ENCODE assay signal across 22 mouse cellular contexts in the genomic region with DNA sequence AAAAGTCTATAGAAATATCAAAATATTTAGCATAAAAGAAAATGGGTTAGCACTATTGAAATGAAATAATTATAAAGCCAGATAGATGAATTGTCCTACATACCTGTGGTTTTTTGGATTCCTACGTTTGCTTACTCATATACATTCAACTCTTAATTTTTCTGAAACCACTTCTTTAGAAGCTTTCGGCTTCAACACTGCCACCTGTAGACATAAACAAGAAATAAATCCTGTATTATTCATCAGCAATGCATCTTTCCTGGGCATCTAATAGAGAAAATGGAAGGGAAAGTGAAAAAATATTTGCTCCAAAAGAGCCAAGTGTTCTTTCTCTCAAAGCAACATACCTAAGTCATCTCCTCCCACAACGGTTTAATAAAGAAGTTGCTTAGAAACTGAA.
DNase-seq lines count a peak whose midpoint lies in the region; ATAC-seq and TF ChIP-seq lines count a peak whose summit lies in the region.
"Had no signal": no experiment of that assay in that cellular context is flagged by ENCODE, and none has a peak within 500 bp of the region (broad histone marks: within the 10 kb centered on the region; RNA-seq: fewer than 3 reads in every experiment).

No protein-coding gene starts in this region.

- no peak for TF ChIP-seq CTCF in forebrain, postnatal 0 days (IDR thresholded peaks at IDR 0.05; ENCODE audit: low read depth)

- DNase-seq in forebrain, postnatal 0 days = peak; percentile 1
- DNase-seq in forebrain, embryonic 14.5 days (ENCODE audit: low spot score) = no peak
- no peak for DNase-seq in liver, embryonic 13.5 days
- DNase-seq in liver = no peak
- DNase-seq in neural tube, embryonic 10.5 days (ENCODE audit: extremely low spot score, low spot score) = no peak
- no peak for DNase-seq in urinary bladder, postnatal 10 days (ENCODE audit: low spot score)
- DNase-seq: adrenal gland, adult 8-10 months; B cell, adult 2 months; cerebellum, postnatal 14 days; gastrocnemius, postnatal 10 days; heart, adult 18-20 months; heart, postnatal 36 days; lung, postnatal 4 days; thymus, adult 2 months had no signal

- ATAC-seq in forebrain, postnatal 0 days = no peak
- ATAC-seq in forebrain, embryonic 14.5 days = no peak
- ATAC-seq in liver, embryonic 13.5 days (ENCODE audit: low read depth) = no peak
- ATAC-seq in neural tube, embryonic 15.5 days (ENCODE audit: low FRiP score) = no peak
- ATAC-seq: intestine, embryonic 16.5 days; midbrain, embryonic 13.5 days had no signal

- no peaks in the 10 kb centered on the region for H3K79me2 ChIP-seq in myocyte (ENCODE audit: control insufficient read depth, insufficient read depth)

- 60% methylated on average over 3 of the region's 3 CpGs for WGBS in forebrain, postnatal 0 days
- 71% methylated on average over 3 of the region's 3 CpGs for WGBS in forebrain, embryonic 14.5 days
- 59% methylated on average over 3 of the region's 3 CpGs for WGBS in liver, embryonic 13.5 days (ENCODE audit: insufficient replicate concordance)
- WGBS in neural tube, embryonic 15.5 days = 72% methylated on average over 3 of the region's 3 CpGs

- no peak overlapping the region for H3K4me3 ChIP-seq in forebrain, postnatal 0 days (ENCODE audit: low read depth, low read length)
- no peak overlapping the region for H3K4me3 ChIP-seq in forebrain, embryonic 14.5 days (ENCODE audit: low read depth, low read length)
- no peak overlapping the region for H3K4me3 ChIP-seq in liver, embryonic 13.5 days (replicated peaks)
- H3K4me3 ChIP-seq in neural tube, embryonic 15.5 days (replicated peaks) = no peak overlapping the region
- H3K4me3 ChIP-seq in myocyte = no peak overlapping the region
- H3K4me3 ChIP-seq: embryonic facial prominence, embryonic 10.5 days; forebrain, embryonic 12.5 days; hindbrain, embryonic 15.5 days; midbrain, embryonic 13.5 days; stomach, embryonic 15.5 days had no signal

- H3K36me3 ChIP-seq in forebrain, postnatal 0 days (ENCODE audit: insufficient read depth) = no peaks in the 10 kb centered on the region
- no peaks in the 10 kb centered on the region for H3K36me3 ChIP-seq in forebrain, embryonic 14.5 days (ENCODE audit: control insufficient read depth, insufficient read depth, low read length)
- no peaks in the 10 kb centered on the region for H3K36me3 ChIP-seq in liver, embryonic 13.5 days
- H3K36me3 ChIP-seq in neural tube, embryonic 15.5 days = no peaks in the 10 kb centered on the region
- no peaks in the 10 kb centered on the region for H3K36me3 ChIP-seq in myocyte (ENCODE audit: control insufficient read depth, insufficient read depth)
- H3K36me3 ChIP-seq: embryonic facial prominence, embryonic 10.5 days; forebrain, embryonic 12.5 days; hindbrain, embryonic 15.5 days; midbrain, embryonic 13.5 days; stomach, embryonic 15.5 days had no signal

- no peak for TF ChIP-seq POLR2A in myocyte (IDR thresholded peaks at IDR 0.05; ENCODE audit: insufficient read length, low read depth)

- no peak overlapping the region for H3ac ChIP-seq in myocyte (ENCODE audit: control insufficient read depth, insufficient read length)

- no peak overlapping the region for H3K9ac ChIP-seq in forebrain, postnatal 0 days
- no peak overlapping the region for H3K9ac ChIP-seq in forebrain, embryonic 14.5 days (ENCODE audit: low read length)
- no peak overlapping the region for H3K9ac ChIP-seq in liver, embryonic 13.5 days
- no peak overlapping the region for H3K9ac ChIP-seq in neural tube, embryonic 15.5 days (replicated peaks)
- H3K9ac ChIP-seq: forebrain, embryonic 12.5 days; hindbrain, embryonic 15.5 days; midbrain, embryonic 13.5 days; stomach, embryonic 15.5 days had no signal

- no peak overlapping the region for H3K4me2 ChIP-seq in forebrain, postnatal 0 days (ENCODE audit: low read depth)
- no peak overlapping the region for H3K4me2 ChIP-seq in forebrain, embryonic 14.5 days (ENCODE audit: low read length)
- H3K4me2 ChIP-seq in liver, embryonic 13.5 days = peak overlapping the region; percentile 79; the same call in 1 of the 2 replicates
- H3K4me2 ChIP-seq in neural tube, embryonic 15.5 days = 0 out of 2 replicates have a peak overlapping the region, but pooled peaks have one; percentile 1
- H3K4me2 ChIP-seq in myocyte (ENCODE audit: low read depth) = peak overlapping the region; percentile 70
- H3K4me2 ChIP-seq: forebrain, embryonic 12.5 days; midbrain, embryonic 13.5 days; stomach, embryonic 15.5 days had no signal

- H3K27me3 ChIP-seq in forebrain, postnatal 0 days (ENCODE audit: insufficient read depth, low read length) = no peaks in the 10 kb centered on the region
- H3K27me3 ChIP-seq in forebrain, embryonic 14.5 days (replicated peaks; ENCODE audit: control insufficient read depth, insufficient read depth, low read length) = no peaks in the 10 kb centered on the region
- no peaks in the 10 kb centered on the region for H3K27me3 ChIP-seq in liver, embryonic 13.5 days
- no peaks in the 10 kb centered on the region for H3K27me3 ChIP-seq in neural tube, embryonic 15.5 days (replicated peaks)
- no peaks in the 10 kb centered on the region for H3K27me3 ChIP-seq in myocyte (ENCODE audit: control insufficient read depth, insufficient read depth, insufficient read length)
- H3K27me3 ChIP-seq: forebrain, embryonic 12.5 days; hindbrain, embryonic 15.5 days; midbrain, embryonic 13.5 days; stomach, embryonic 15.5 days had no signal

- no peak overlapping the region for H3K27ac ChIP-seq in forebrain, postnatal 0 days (ENCODE audit: low read depth, low read length)
- H3K27ac ChIP-seq in forebrain, embryonic 14.5 days (ENCODE audit: low read depth, low read length) = no peak overlapping the region
- no peak overlapping the region for H3K27ac ChIP-seq in liver, embryonic 13.5 days
- H3K27ac ChIP-seq in neural tube, embryonic 15.5 days (replicated peaks) = no peak overlapping the region
- H3K27ac ChIP-seq: embryonic facial prominence, embryonic 10.5 days; forebrain, embryonic 12.5 days; hindbrain, embryonic 15.5 days; midbrain, embryonic 13.5 days; stomach, embryonic 15.5 days had no signal

- H3K9me3 ChIP-seq in forebrain, postnatal 0 days (ENCODE audit: low read length) = no peaks in the 10 kb centered on the region
- no peaks in the 10 kb centered on the region for H3K9me3 ChIP-seq in forebrain, embryonic 14.5 days (replicated peaks; ENCODE audit: control insufficient read depth, low read length)
- H3K9me3 ChIP-seq in liver, embryonic 13.5 days (replicated peaks) = no peaks in the 10 kb centered on the region
- H3K9me3 ChIP-seq in neural tube, embryonic 15.5 days (replicated peaks) = no peaks in the 10 kb centered on the region
- H3K9me3 ChIP-seq: embryonic facial prominence, embryonic 10.5 days; forebrain, embryonic 12.5 days; hindbrain, embryonic 15.5 days; midbrain, embryonic 13.5 days; stomach, embryonic 15.5 days had no signal

- no peaks in the 10 kb centered on the region for H3K4me1 ChIP-seq in forebrain, postnatal 0 days (ENCODE audit: insufficient read depth)
- H3K4me1 ChIP-seq in forebrain, embryonic 14.5 days (ENCODE audit: control insufficient read depth, insufficient read depth, low read length) = no peaks in the 10 kb centered on the region
- no peaks in the 10 kb centered on the region for H3K4me1 ChIP-seq in liver, embryonic 13.5 days (replicated peaks)
- H3K4me1 ChIP-seq in neural tube, embryonic 15.5 days = no peaks in the 10 kb centered on the region
- H3K4me1 ChIP-seq: embryonic facial prominence, embryonic 10.5 days; forebrain, embryonic 12.5 days; hindbrain, embryonic 15.5 days; midbrain, embryonic 13.5 days; stomach, embryonic 15.5 days had no signal

TF ChIP-seq in myocyte, 11 proteins besides CTCF, POLR2A, EP300 and RAD21:
- TF ChIP-seq TCF3 (IDR thresholded peaks at IDR 0.05; ENCODE audit: insufficient read length, low read depth) = no peak
- no peak for TF ChIP-seq E2F4 (IDR thresholded peaks at IDR 0.05; ENCODE audit: insufficient read depth)
- no peak for TF ChIP-seq POLR2AphosphoS2 (IDR thresholded peaks at IDR 0.05; ENCODE audit: insufficient read length, low read depth)
- no peak for TF ChIP-seq MYOG (IDR thresholded peaks at IDR 0.05; ENCODE audit: control insufficient read depth in 1 of 3, insufficient read depth in 1 of 3, insufficient read length in 2 of 3, low read depth in 2 of 3)
- no peak for TF ChIP-seq USF1 (IDR thresholded peaks at IDR 0.05; ENCODE audit: low read depth)
- no peak for TF ChIP-seq REST (IDR thresholded peaks at IDR 0.05; ENCODE audit: insufficient read depth, insufficient read length)
- TF ChIP-seq MAX (IDR thresholded peaks at IDR 0.05; ENCODE audit: low read depth) = no peak
- TF ChIP-seq SRF (IDR thresholded peaks at IDR 0.05; ENCODE audit: control insufficient read depth, insufficient read length, low read depth) = no peak
- TF ChIP-seq TCF12 (IDR thresholded peaks at IDR 0.05; ENCODE audit: insufficient read depth, poor library complexity, severe bottlenecking) = no peak
- TF ChIP-seq MYOD1 (IDR thresholded peaks at IDR 0.05; ENCODE audit: control insufficient read depth in 1 of 3, insufficient read length in 2 of 3, low read depth in 2 of 3) = no peak
- TF ChIP-seq CEBPB (IDR thresholded peaks at IDR 0.05; ENCODE audit: insufficient read depth, poor library complexity, severe bottlenecking) = no peak
TF ChIP-seq in myocyte: peak in this region for 0.

Comparison
In these comparisons a context has a peak if more than half of its experiments do, and no peak if none do; other contexts are left out.
1. H3K4me2 ChIP-seq: peak in liver, embryonic 13.5 days (single experiment), neural tube, embryonic 15.5 days (single experiment) and myocyte (single experiment); none in forebrain, postnatal 0 days (single experiment) and forebrain, embryonic 14.5 days (single experiment).